Mouse (Mus musculus): Measurements from ENCODE around the gene Sdk1. TPM values are rescaled to one million over a fixed set of nuclear protein-coding genes. Genes with fewer than 3 reads are reported as not detected.

Sdk1 gene
- 1 to 10 TPM; 3.7 to 8.1 (median 5.6) TPM for total RNA-seq (2022)

- peak; percentile 77 to 89 for DNase-seq (ENCODE audit: low spot score in 2 of 2)
Observed at GRCm38 (mm10) chr5:141240841-141241543, at the start of gene Sdk1. Sdk1 (plus strand) TSS chr5:141241490.

GRCm38 (mm10) chr5:141197278-141197677 is 44.0 kb upstream of the Sdk1 start:
- DNase-seq (ENCODE audit: low spot score in 2 of 2), result no peak

DNA sequence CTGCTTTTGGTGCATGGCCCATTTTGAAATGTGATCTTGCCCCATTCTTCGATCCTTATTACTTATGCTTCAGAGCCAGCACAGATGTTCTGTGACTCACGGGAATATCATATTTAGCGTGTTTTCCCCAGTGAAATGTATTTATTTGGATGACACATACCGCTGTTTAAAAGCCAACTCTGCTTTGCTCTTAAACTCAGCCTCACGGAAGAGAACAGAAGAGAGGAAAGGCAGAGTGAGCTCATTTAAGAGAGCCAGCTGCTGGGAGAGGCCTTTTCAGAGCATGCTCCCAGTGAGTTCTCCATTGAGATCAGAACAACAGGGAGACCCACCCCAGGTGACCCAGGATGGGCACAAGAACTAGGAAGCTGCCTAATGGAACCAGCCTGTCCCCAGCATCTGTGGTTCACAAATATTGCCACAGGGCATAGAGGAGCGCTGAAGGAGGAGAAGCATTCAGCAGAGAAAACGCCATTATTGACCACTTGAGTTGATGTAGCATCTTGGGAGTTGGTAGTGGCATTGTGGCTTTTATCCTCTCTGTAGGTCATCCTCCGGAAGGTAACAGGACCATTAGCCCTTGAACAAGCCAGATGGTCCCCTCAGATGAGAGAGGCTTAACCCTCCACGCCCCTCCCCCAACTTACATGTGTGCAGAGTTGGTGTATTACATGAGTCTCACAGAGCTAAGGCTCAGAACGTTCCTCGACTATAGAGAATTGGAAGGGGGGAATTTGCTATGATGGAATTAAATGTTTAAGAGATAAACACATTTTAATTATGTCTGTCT is 38.8 kb upstream of the Sdk1 start:
- DNase-seq (ENCODE audit: low spot score in 2 of 2), result no peak

- DNase-seq (ENCODE audit: low spot score in 2 of 2), result peak; percentile 13 to 19
Observed at GRCm38 (mm10) chr5:141207061-141207460, 34.2 kb upstream of the Sdk1 start.

DNA sequence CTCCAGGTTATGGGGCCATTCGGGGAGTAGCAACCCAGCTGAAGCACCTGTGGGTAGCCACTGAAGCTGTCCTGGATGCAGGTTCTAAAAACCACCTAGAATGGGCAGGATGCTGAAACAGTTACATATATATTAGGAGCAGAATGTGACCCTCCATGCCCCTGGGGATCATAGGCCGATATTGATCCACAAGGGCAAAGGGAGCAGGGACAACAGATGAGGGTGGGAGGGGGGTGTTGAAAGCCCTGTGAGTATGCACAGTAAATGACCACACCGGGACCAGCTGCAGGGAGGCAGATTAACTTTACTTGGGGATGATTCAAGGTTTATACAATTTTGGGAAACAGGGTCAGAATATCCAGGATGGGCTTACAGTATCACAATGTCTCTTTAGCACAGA is 16.0 kb upstream of the Sdk1 start:
- no peak for DNase-seq (ENCODE audit: low spot score in 2 of 2)

DNA sequence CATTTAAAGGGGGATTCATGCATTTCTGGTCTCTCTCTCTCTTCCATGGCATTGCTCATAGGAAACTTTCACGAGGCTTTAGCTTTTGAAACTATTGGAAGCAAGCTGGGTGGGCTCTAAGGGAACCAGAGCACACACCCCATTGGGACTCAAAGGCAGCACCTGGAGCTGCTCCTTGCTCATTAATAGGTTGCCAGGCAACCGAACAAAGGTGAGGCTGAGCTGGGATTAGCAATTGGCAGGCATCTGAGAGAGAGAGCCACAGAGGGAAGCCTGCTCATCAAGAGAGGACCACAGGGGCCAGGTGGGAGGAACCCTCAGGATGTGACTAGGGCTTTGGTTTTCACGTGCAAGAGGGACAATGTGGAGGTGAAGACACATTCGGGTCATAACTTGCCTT is 7.0 kb upstream of the Sdk1 start:
- DNase-seq (ENCODE audit: low spot score in 2 of 2), result no peak

- no peak for DNase-seq (ENCODE audit: low spot score in 2 of 2)
Observed at GRCm38 (mm10) chr5:141239401-141239800, 1.9 kb upstream of the Sdk1 start.

- no peak for DNase-seq (ENCODE audit: low spot score in 2 of 2)
Observed at GRCm38 (mm10) chr5:141240441-141240840, 849 bp upstream of the Sdk1 start.

- no peak for DNase-seq (ENCODE audit: low spot score in 2 of 2)
Observed at GRCm38 (mm10) chr5:141241645-141242284, 475 bp downstream of the Sdk1 start.

DNA sequence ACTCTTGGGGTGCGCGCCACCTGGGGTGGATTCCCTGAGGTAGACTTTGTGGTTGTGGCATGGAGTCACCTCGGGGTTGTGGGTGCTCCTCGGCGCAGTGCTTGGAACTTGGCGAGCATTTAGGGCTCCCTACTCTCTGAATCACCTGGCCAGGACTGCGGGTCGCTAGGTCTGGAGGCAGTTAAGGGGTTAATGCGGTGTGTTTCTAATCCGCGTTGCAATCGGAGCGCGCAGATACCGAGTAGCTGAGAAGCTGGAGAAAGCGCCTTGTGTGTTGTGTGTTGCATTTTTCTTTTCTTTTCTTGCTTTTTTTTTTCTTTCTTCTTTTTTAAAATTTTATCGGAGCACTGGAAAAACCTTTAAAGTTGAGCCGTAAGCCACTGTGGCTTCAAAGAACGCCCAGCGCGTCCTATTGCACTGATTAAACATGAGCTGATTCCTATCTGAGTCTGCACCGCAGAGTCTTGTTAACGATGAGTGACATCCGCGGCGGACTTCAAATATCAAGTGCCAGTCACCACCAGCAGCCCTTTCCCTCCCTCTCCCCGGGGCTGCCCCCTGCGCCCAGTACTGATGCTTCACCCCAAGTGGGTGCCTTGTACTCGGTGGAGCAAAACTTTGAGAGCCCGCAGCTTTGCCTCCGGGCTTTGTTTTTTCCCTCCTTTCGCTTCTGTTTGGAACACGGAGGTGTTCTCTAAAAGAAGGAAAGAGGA is 2.1 kb downstream of the Sdk1 start:
- no peak for DNase-seq (ENCODE audit: low spot score in 2 of 2)

DNA sequence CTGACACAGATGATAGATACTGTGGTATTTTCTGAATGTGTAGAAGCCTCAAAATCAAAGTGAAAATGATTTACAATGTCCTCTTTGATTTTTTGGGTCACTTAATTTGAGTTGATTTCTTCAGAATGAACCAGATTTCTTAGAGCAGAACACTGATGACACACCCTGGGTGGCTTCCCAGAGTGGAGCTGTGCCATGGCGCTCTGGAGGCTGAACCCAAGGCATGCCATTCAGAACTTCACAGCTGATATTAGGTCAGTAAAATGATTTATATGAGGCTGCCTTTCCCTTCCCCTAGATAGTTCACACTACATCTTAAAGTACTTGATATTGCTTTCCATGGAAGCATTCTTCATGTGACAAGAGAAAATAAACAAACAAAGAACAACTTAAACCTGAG is 23.0 kb downstream of the Sdk1 start:
- DNase-seq (ENCODE audit: low spot score in 2 of 2), result no peak

DNA sequence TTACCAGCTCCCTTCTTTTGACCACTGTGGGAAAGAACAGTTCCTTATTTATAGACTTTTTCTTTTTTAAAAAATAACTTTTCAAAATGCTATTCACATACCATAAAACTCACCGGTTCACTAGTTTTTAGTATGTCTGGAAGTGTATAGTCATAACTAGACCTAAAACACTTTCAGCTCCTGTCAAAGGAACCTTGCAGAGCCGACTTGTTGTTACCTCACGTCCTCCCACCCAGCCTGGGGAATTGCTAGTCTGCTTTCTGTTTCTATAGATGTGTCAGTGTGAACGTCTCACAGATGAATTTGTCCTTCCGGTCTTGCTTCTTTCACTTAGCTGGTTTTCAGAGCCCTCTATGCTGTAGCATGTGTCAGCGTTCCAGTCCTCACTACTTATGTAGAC is 35.8 kb downstream of the Sdk1 start:
- DNase-seq (ENCODE audit: low spot score in 2 of 2), result no peak

GRCm38 (mm10) chr5:141281751-141282150 is 40.5 kb downstream of the Sdk1 start:
- DNase-seq (ENCODE audit: low spot score in 2 of 2), result no peak

GRCm38 (mm10) chr5:141289611-141290010 is 48.3 kb downstream of the Sdk1 start:
- DNase-seq (ENCODE audit: low spot score in 2 of 2), result no peak

DNA sequence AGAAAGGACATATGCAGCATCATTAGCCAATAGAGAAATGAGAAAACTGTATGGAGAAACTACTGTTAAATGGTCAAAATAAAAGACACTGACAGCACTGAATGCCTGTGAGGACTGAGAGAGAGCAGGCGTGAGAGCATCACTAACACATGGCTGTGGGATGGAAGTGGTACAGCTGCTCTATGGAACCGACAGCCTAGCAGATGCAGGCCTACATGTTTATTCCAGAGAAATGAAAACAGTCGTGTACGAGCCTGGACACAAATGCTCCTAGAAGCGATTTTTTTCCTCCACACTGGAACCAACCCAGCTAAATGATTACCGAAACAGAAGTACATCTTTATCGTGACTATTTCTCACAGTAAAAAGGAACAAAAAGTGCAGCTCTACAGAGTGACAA is 54.0 kb downstream of the Sdk1 start:
- DNase-seq (ENCODE audit: low spot score in 2 of 2), result peak; percentile 23 to 55

GRCm38 (mm10) chr5:141302287-141302694 is 61.0 kb downstream of the Sdk1 start:
- no peak for DNase-seq (ENCODE audit: low spot score in 2 of 2)

- no peak for DNase-seq (ENCODE audit: low spot score in 2 of 2)
Observed at GRCm38 (mm10) chr5:141303746-141304145, 62.5 kb downstream of the Sdk1 start.

- no peak for DNase-seq (ENCODE audit: low spot score in 2 of 2)
Observed at GRCm38 (mm10) chr5:141304706-141305105, 63.4 kb downstream of the Sdk1 start.

- DNase-seq (ENCODE audit: low spot score in 2 of 2), result peak in 1 of 2 experiments; percentile 7
Observed at GRCm38 (mm10) chr5:141310641-141311040, 69.4 kb downstream of the Sdk1 start.

DNA sequence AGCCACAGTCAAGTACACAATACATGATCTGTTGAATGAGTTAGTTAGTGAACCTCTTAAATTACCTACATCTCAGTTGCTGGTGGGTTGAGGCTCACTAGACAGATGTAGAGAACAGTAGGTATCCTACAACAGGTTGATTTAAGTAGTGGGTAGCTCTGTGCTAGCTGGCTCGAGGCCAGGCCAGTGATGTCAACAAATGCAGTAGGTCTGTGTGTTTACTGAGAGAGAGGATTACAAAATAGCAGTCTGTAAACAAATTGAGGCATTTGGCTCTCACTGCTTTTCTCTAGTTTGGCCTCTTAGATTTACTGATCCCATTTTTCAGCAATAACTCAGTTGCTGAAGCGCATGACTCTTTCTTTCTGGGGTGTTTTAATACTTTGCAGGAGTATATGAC is 70.5 kb downstream of the Sdk1 start:
- DNase-seq (ENCODE audit: low spot score in 2 of 2), result no peak

- DNase-seq (ENCODE audit: low spot score in 2 of 2), result no peak
Observed at GRCm38 (mm10) chr5:141312305-141312704, 71.0 kb downstream of the Sdk1 start.

DNA sequence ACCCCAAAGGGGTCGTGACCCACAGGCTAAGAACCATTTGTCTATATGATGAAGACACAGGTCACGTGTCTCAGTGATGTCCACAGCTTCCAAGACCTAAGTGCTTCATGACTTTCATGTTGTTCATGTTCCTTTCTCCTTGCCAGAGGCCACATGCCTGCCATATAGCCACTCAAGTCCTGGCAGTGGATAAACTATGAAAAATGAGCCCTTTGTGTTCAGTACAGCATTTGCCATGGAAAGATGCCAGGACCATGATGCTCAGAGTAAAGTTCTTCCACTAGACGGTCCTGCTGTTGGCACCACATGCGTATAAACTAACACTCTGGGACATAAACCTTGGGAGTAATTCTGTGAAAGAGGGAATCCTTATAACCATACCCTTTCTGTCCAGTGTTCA is 75.8 kb downstream of the Sdk1 start:
- no peak for DNase-seq (ENCODE audit: low spot score in 2 of 2)

Measured in layer of hippocampus, adult 8-10 months (tissue).